In the genomic region with DNA sequence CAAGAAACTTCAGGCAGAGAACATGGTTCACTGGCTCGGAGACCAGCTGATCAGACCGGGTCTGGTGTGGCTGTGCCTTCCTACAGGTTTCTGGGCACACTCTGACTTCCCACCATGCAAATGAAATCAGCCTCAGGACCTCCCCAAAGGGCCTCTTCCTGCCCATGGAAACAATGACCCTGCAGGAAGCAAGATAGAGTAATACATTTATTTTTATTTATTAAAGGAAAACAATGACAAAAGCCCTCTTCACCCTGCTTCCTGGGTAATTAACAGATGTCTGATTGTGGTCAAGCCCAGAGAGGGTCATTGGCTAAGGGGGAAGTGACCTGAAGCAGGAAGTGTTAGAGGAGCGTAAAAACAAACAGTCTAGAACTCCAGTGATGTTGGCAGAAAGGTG, we compare ENCODE assay signal across 9 mouse cellular contexts. TPM values are rescaled to one million over a fixed set of nuclear protein-coding genes. Genes with fewer than 3 reads are reported as not detected.
DNase-seq lines count a peak whose midpoint lies in the region; ATAC-seq and TF ChIP-seq lines count a peak whose summit lies in the region.
"Had no signal": no experiment of that assay in that cellular context is flagged by ENCODE, and none has a peak within 500 bp of the region (broad histone marks: within the 10 kb centered on the region; RNA-seq: fewer than 3 reads in every experiment).

No protein-coding gene starts in this region.

- peak overlapping the region; percentile 93 for H3K27ac ChIP-seq in brown adipose tissue, adult 24 weeks (replicated peaks; ENCODE audit: low read depth, low read length)
- H3K27ac ChIP-seq in lung, embryonic 14.5 days (ENCODE audit: low read depth): no peak overlapping the region
- H3K27ac ChIP-seq: midbrain, embryonic 15.5 days had no signal

- WGBS in lung, embryonic 14.5 days: 56% methylated on average over 3 of the region's 3 CpGs

- no peak overlapping the region for H3K9ac ChIP-seq in lung, embryonic 14.5 days
- H3K9ac ChIP-seq: midbrain, embryonic 15.5 days had no signal

- intact Hi-C loops in heart, postnatal 25 days (cut with DNase I): loop anchor here (5.0 kb wide), 1 partner anchor 37 kb away; no protein-coding TSS in a partner anchor

- H3K4me1 ChIP-seq in brown adipose tissue, adult 24 weeks (ENCODE audit: control insufficient read depth, insufficient read depth, insufficient read length, low read length): peaks cover 18% of the 10 kb centered on the region
- H3K4me1 ChIP-seq in lung, embryonic 14.5 days (ENCODE audit: insufficient read depth): no peaks in the 10 kb centered on the region
- H3K4me1 ChIP-seq: midbrain, embryonic 15.5 days had no signal

- DNase-seq in adrenal gland, postnatal 36 days: peak; percentile 5 to 11
- DNase-seq in adrenal gland, postnatal 4 days (ENCODE audit: low spot score in 2 of 2): no peak
- DNase-seq in heart, postnatal 25 days (ENCODE audit: low spot score): peak; percentile 35
- peak; percentile 47 for DNase-seq in lung, embryonic 14.5 days
- DNase-seq in neural tube, embryonic 10.5 days (ENCODE audit: extremely low spot score, low spot score): no peak

- no peak overlapping the region for H3K4me2 ChIP-seq in lung, embryonic 14.5 days
- H3K4me2 ChIP-seq: midbrain, embryonic 15.5 days had no signal

- H3K36me3 ChIP-seq in lung, embryonic 14.5 days (ENCODE audit: insufficient read depth): peaks cover 27% of the 10 kb centered on the region
- H3K36me3 ChIP-seq: midbrain, embryonic 15.5 days had no signal

- no peaks in the 10 kb centered on the region for H3K27me3 ChIP-seq in lung, embryonic 14.5 days (ENCODE audit: insufficient read depth, low read length)
- H3K27me3 ChIP-seq: midbrain, embryonic 15.5 days had no signal

- no peaks in the 10 kb centered on the region for H3K9me3 ChIP-seq in lung, embryonic 14.5 days (ENCODE audit: low read depth, low read length)
- H3K9me3 ChIP-seq: midbrain, embryonic 15.5 days had no signal

- no peak for TF ChIP-seq CTCF in lung, embryonic 14.5 days (IDR thresholded peaks at IDR 0.05; ENCODE audit: low read depth)

- ATAC-seq in lung, embryonic 14.5 days (ENCODE audit: insufficient read depth): peak; percentile 88; the same call in 1 of the 2 replicates
- no peak for ATAC-seq in CD4-positive, CD25-positive, alpha-beta regulatory T cell, adult 4 months
- ATAC-seq in erythroblast, adult 5-6 weeks (replicated peaks; ENCODE audit: low FRiP score, poor library complexity, severe bottlenecking): no peak
- ATAC-seq: midbrain, embryonic 15.5 days had no signal

- H3K4me3 ChIP-seq in brown adipose tissue, adult 24 weeks (ENCODE audit: insufficient read depth, low read depth, low read length): no peak overlapping the region
- H3K4me3 ChIP-seq in lung, embryonic 14.5 days (ENCODE audit: low read depth, low read length): no peak overlapping the region
- H3K4me3 ChIP-seq: midbrain, embryonic 15.5 days had no signal

RNA-seq across cellular contexts. Expression of a gene that starts 43.4 kb away (rescaled TPM):
- total RNA-seq in adrenal gland, postnatal 36 days (2021): 1 to 10 TPM; 1.3 to 1.6 TPM
- total RNA-seq in adrenal gland, postnatal 4 days (2021): 1 to 10 TPM; 4.9 to 6.3 TPM
- polyA plus RNA-seq in brown adipose tissue, adult 24 weeks (2012; ENCODE audit: insufficient read depth, insufficient read length, missing spikeins): 0.83 and 2.1 TPM in 2 replicates
- total RNA-seq in heart, postnatal 25 days (2021): 1 to 10 TPM; 1.9 to 2.9 TPM
- polyA plus RNA-seq in lung, embryonic 14.5 days (2014; fragmentation: Nextera tagmentation; extraction: Ambion mirVana): 46.5 and 53.7 TPM in 2 replicates
- polyA plus RNA-seq in CD4-positive, CD25-positive, alpha-beta regulatory T cell, adult 4 months (2017; shearing (Covaris generic)): not detected
- not detected in 2 replicates for total RNA-seq in erythroblast, adult 5-6 weeks (2015; ENCODE audit: low replicate concordance)
- not detected in 2 replicates for total RNA-seq in erythroblast, adult 5-6 weeks (2017; ENCODE audit: low replicate concordance)

Comparison
In these comparisons a context has a peak if more than half of its experiments do, and no peak if none do; other contexts are left out.
1. DNase-seq: peak in adrenal gland, postnatal 36 days (2 of 2), heart, postnatal 25 days (single experiment) and lung, embryonic 14.5 days (single experiment); none in adrenal gland, postnatal 4 days (0 of 2) and neural tube, embryonic 10.5 days (single experiment).